Mouse (Mus musculus) myocyte (in vitro differentiated cells): Measurements from ENCODE around the gene Vezf1.

ENCODE experiments used
- CEBPB ChIP-seq: IDR thresholded peaks from 2 replicates; pipeline ENCODE4 v1.6.1; 2011; ENCODE audit warnings: mild to moderate bottlenecking, moderate library complexity; ENCODE audit not compliant: poor library complexity, insufficient read depth, severe bottlenecking
- MYOD1 ChIP-seq, 3 experiments: IDR thresholded peaks; one replicate each; pipeline ENCODE4 v1.6.1; 2011; ENCODE audit warnings: control low read depth in 2 of 3, low read depth in 2 of 3, mild to moderate bottlenecking in 2 of 3, moderate library complexity in 1 of 3; ENCODE audit not compliant: insufficient read length in 2 of 3, control insufficient read depth in 1 of 3
- POLR2A ChIP-seq: IDR thresholded peaks from one replicate; pipeline ENCODE4 v1.6.1; 2011; ENCODE audit warnings: low read depth, mild to moderate bottlenecking, control low read depth, moderate library complexity; ENCODE audit not compliant: insufficient read length
- POLR2AphosphoS2 ChIP-seq: IDR thresholded peaks from one replicate; pipeline ENCODE4 v1.6.1; 2011; ENCODE audit warnings: low read depth, control low read depth; ENCODE audit not compliant: insufficient read length
- TCF12 ChIP-seq: IDR thresholded peaks from one replicate; pipeline ENCODE4 v1.6.1; 2011; ENCODE audit warnings: mild to moderate bottlenecking, control low read depth; ENCODE audit not compliant: poor library complexity, insufficient read depth, severe bottlenecking
- USF1 ChIP-seq: IDR thresholded peaks from one replicate; pipeline ENCODE4 v1.6.1; 2011; ENCODE audit warnings: low read depth, mild to moderate bottlenecking, control low read depth, moderate library complexity

DNA sequence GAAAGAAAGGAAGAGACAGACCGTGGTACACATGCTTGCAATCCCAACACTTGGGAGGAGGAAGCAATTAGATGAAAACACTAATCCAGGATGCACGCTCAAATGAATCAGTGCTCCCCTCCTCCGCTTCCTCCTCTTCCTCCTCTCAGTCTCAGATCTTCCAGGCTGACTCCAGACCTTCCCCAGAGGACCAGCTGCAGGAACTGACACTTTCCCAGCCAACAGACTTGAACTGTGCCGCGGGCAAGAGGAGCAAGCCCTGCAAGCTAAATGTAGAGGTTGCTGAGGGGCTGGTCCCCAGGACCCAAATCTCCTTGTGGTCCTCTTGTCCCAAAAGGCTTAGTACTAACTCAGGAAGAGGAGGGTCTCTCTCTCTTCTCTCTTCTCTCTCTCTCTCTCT is 21.1 kb downstream of the Vezf1 start:
- TF ChIP-seq MYOD1 (IDR thresholded peaks at IDR 0.05; ENCODE audit: control insufficient read depth in 1 of 3, insufficient read length in 2 of 3, low read depth in 2 of 3), result no peak
- TF ChIP-seq POLR2A, result no peak
- TF ChIP-seq POLR2AphosphoS2, result no peak
- TF ChIP-seq TCF12, result no peak
- no peak for TF ChIP-seq CEBPB
- no peak for TF ChIP-seq USF1
